26 mouse cellular contexts compared by ENCODE assay signal in genomic region chr8:91269374-91269958, GRCm38 (mm10). TPM values are rescaled to one million over a fixed set of nuclear protein-coding genes. Genes with fewer than 3 reads are reported as not detected.
DNase-seq lines count a peak whose midpoint lies in the region; ATAC-seq and TF ChIP-seq lines count a peak whose summit lies in the region.
"Had no signal": no experiment of that assay in that cellular context is flagged by ENCODE, and none has a peak within 500 bp of the region (broad histone marks: within the 10 kb centered on the region; RNA-seq: fewer than 3 reads in every experiment).

No protein-coding gene starts in this region.

- no peaks in the 10 kb centered on the region for H3K27me3 ChIP-seq in MEL (ENCODE audit: control insufficient read depth in 1 of 2, insufficient read depth in 2 of 2, low read length in 2 of 2)
- H3K27me3 ChIP-seq: CH12.LX; embryonic facial prominence, embryonic 13.5 days; embryonic facial prominence, embryonic 15.5 days; forebrain, embryonic 12.5 days had no signal

- no peak for TF ChIP-seq POLR2A in MEL (IDR thresholded peaks at IDR 0.05; ENCODE audit: control insufficient read depth in 1 of 2, insufficient read depth in 1 of 2, low read depth in 1 of 2, low read length in 2 of 2, poor library complexity in 1 of 2)

- no peak for TF ChIP-seq CTCF in MEL (IDR thresholded peaks at IDR 0.05 in 2 of 3, conservative IDR thresholded peaks at IDR 0.05 in 1 of 3; ENCODE audit: control insufficient read depth in 1 of 3, insufficient read depth in 1 of 3, low read depth in 2 of 3, low read length in 3 of 3, poor library complexity in 1 of 3, severe bottlenecking in 1 of 3)

- peak; percentile 53 for DNase-seq in MEL (ENCODE audit: low read depth, low spot score)
- DNase-seq in adrenal gland, adult 8-10 months: no peak
- no peak for DNase-seq in left cerebral cortex, adult 18-20 months (ENCODE audit: low spot score in 2 of 2)
- DNase-seq: adrenal gland, adult 2 months; adrenal gland, postnatal 14 days; adrenal gland, postnatal 36 days; B cell, adult 2 months; cerebellum, adult 11-12 months; cerebellum, adult 2 months; cerebellum, adult 9-10 months; cerebellum, postnatal 10 days; cerebellum, postnatal 25 days; embryo, embryonic 11 days had no signal

- no peaks in the 10 kb centered on the region for H3K9me3 ChIP-seq in MEL (replicated peaks; ENCODE audit: insufficient read depth, low read length)
- H3K9me3 ChIP-seq: embryonic facial prominence, embryonic 13.5 days; embryonic facial prominence, embryonic 15.5 days; forebrain, embryonic 10.5 days; forebrain, embryonic 12.5 days; G1E had no signal

- no peak for TF ChIP-seq RAD21 in MEL (IDR thresholded peaks at IDR 0.05; ENCODE audit: low read depth, low read length)

- H3K36me3 ChIP-seq in MEL (ENCODE audit: control insufficient read depth in 1 of 2, insufficient read depth in 2 of 2, low read length in 2 of 2): peaks cover 0 to 22% of the 10 kb centered on the region in 2 experiments; a peak in 2 of 4 replicates

- ATAC-seq in granulocyte monocyte progenitor cell, adult 5-6 weeks (replicated peaks; ENCODE audit: poor library complexity, severe bottlenecking): peak; percentile 62
- peak; percentile 44; the same call in 1 of the 2 replicates for ATAC-seq in megakaryocyte-erythroid progenitor cell, adult 5-6 weeks (replicated peaks; ENCODE audit: low FRiP score, low TSS enrichment, poor library complexity, severe bottlenecking)
- no peak for ATAC-seq in frontal cortex, adult (ENCODE audit: low TSS enrichment)
- ATAC-seq: CD4-positive, CD25-positive, alpha-beta regulatory T cell, adult 4 months; forebrain, embryonic 14.5 days; forebrain, embryonic 16.5 days had no signal

- no peak overlapping the region for H3K9ac ChIP-seq in MEL (ENCODE audit: control insufficient read depth, low read depth, low read length, poor library complexity, severe bottlenecking)
- H3K9ac ChIP-seq: embryonic facial prominence, embryonic 13.5 days; embryonic facial prominence, embryonic 15.5 days; forebrain, embryonic 12.5 days had no signal

- no peak overlapping the region for H3K4me3 ChIP-seq in MEL (ENCODE audit: control insufficient read depth in 1 of 2, insufficient read depth in 1 of 2, low read depth in 2 of 2, low read length in 2 of 2)
- H3K4me3 ChIP-seq: embryonic facial prominence, embryonic 13.5 days; embryonic facial prominence, embryonic 15.5 days; erythroblast, embryonic 14.5 days; forebrain, embryonic 10.5 days; forebrain, embryonic 12.5 days had no signal

- no peaks in the 10 kb centered on the region for H3K79me2 ChIP-seq in MEL (ENCODE audit: control insufficient read depth, insufficient read depth, low read length, poor library complexity)

- peak in 1 of 2 experiments; percentile 46; a peak in 2 of 4 replicates for TF ChIP-seq EP300 in MEL (IDR thresholded peaks at IDR 0.05; ENCODE audit: low read depth in 1 of 2, low read length in 2 of 2)

- peaks cover 16 to 24% of the 10 kb centered on the region in 2 experiments for H3K4me1 ChIP-seq in MEL (ENCODE audit: control insufficient read depth in 1 of 2, insufficient read depth in 2 of 2, low read length in 2 of 2)
- H3K4me1 ChIP-seq: embryonic facial prominence, embryonic 15.5 days; forebrain, embryonic 10.5 days; forebrain, embryonic 12.5 days had no signal

- peak overlapping the region; percentile 52; the same call in 1 of the 2 replicates for H3K27ac ChIP-seq in MEL (ENCODE audit: control insufficient read depth, low read depth, low read length)
- H3K27ac ChIP-seq: embryonic facial prominence, embryonic 13.5 days; embryonic facial prominence, embryonic 15.5 days; forebrain, embryonic 10.5 days; forebrain, embryonic 12.5 days had no signal

TF ChIP-seq in MEL, 35 proteins besides CTCF, POLR2A, EP300 and RAD21:
- no peak for TF ChIP-seq MAX (IDR thresholded peaks at IDR 0.05; ENCODE audit: low read length)
- TF ChIP-seq TBP (IDR thresholded peaks at IDR 0.05; ENCODE audit: low read depth, low read length): no peak
- TF ChIP-seq MYB (IDR thresholded peaks at IDR 0.05; ENCODE audit: low read depth, low read length): 0 out of 2 replicates have a peak, but pooled peaks have one; percentile 34
- peak; percentile 62; the same call in 1 of the 2 replicates for TF ChIP-seq BHLHE40 (IDR thresholded peaks at IDR 0.05; ENCODE audit: borderline replicate concordance, low read depth, low read length)
- no peak for TF ChIP-seq MEF2A (IDR thresholded peaks at IDR 0.05; ENCODE audit: extremely low read depth, insufficient replicate concordance, low read depth, low read length, poor library complexity, severe bottlenecking)

RNA-seq across cellular contexts. Expression of gene Rpgrip1l, which starts 43.6 kb away (rescaled TPM):
- 2.1 and 2.9 TPM in 2 replicates for total RNA-seq in MEL (2012; rRNA removed)
- polyA plus RNA-seq in MEL (2012; ENCODE audit: insufficient read depth in 1 of 2, insufficient read length in 2 of 2, low read depth in 1 of 2, low replicate concordance in 2 of 2, missing spikeins in 1 of 2): 1 to 10 TPM in 1 of 2 experiments, not detected in 1; 3.9 TPM
- 8.7 and 11.9 TPM in 2 replicates for total RNA-seq in granulocyte monocyte progenitor cell, adult 5-6 weeks (2014; fragmentation: Nextera tagmentation)
- total RNA-seq in granulocyte monocyte progenitor cell, adult 5-6 weeks (2017): 7.6 and 12.5 TPM in 2 replicates
- 5.1 and 5.5 TPM in 2 replicates for total RNA-seq in megakaryocyte-erythroid progenitor cell, adult 5-6 weeks (2014; fragmentation: Nextera tagmentation)
- 8.6 and 9.1 TPM in 2 replicates for total RNA-seq in megakaryocyte-erythroid progenitor cell, adult 5-6 weeks (2017)
- 10 to 100 TPM in 2 of 4 experiments, 1 to 10 TPM in 2; 4.8 to 14.5 (median 10.4) TPM for total RNA-seq in adrenal gland, adult 8-10 months (2022)
- 10 to 100 TPM; 23.2 to 29.2 TPM for total RNA-seq in left cerebral cortex, adult 18-20 months (2021)

RNA-seq across cellular contexts. Expression of gene Fto, which starts 43.9 kb away (rescaled TPM):
- total RNA-seq in MEL (2012; rRNA removed): 13.5 TPM in 2 replicates
- polyA plus RNA-seq in MEL (2012; ENCODE audit: insufficient read depth in 1 of 2, insufficient read length in 2 of 2, low read depth in 1 of 2, low replicate concordance in 2 of 2, missing spikeins in 1 of 2): 10 to 100 TPM in 1 of 2 experiments, not detected in 1; 41.1 TPM
- total RNA-seq in granulocyte monocyte progenitor cell, adult 5-6 weeks (2014; fragmentation: Nextera tagmentation): 48.1 and 61.5 TPM in 2 replicates
- total RNA-seq in granulocyte monocyte progenitor cell, adult 5-6 weeks (2017): 25.1 and 31.4 TPM in 2 replicates
- 52.5 and 53.8 TPM in 2 replicates for total RNA-seq in megakaryocyte-erythroid progenitor cell, adult 5-6 weeks (2014; fragmentation: Nextera tagmentation)
- 22.2 and 24.6 TPM in 2 replicates for total RNA-seq in megakaryocyte-erythroid progenitor cell, adult 5-6 weeks (2017)
- total RNA-seq in adrenal gland, adult 8-10 months (2022): 100 to 1,000 TPM in 1 of 4 experiments, 10 to 100 TPM in 3; 73.8 to 102 (median 86.6) TPM
- 100 to 1,000 TPM; 159 to 163 TPM for total RNA-seq in left cerebral cortex, adult 18-20 months (2021)
